Mouse (Mus musculus): ENCODE measurements around the gene Atp1b2. TPM values are rescaled to one million over a fixed set of nuclear protein-coding genes. Genes with fewer than 3 reads are reported as not detected.

Atp1b2 gene
- total and polyA plus RNA-seq, 3 experiments = 0.09 TPM; not detected in 2

DNA sequence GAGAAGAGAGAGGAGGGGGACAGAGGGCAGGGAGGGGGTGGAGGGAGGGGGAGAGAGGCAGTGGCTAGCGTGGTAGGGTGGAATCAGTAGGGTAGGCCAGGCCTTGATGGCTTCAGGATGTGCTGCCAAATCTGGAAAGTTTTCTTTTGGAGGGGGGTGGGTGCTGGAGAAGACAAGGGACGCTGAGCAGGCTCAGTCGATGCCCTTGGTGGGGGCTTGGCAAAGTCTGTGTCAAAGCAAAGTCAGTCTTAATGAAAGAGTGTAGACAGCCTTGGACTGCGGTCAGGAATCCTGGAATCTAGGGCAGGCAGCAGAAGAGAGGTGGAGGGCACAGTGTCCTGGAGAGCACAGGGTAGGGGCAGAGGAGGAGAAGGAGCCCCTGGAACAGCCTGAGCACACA is 5.2 kb upstream of the Atp1b2 start:
- dilution Hi-C loops (cut with MboI; ENCODE audit: extremely low pct_ligation_motif_present, extremely low pct_unique_long_range_greater_than_20kb, low sequenced_read_pairs) (no loop called here), in situ Hi-C loops (cut with MboI; ENCODE audit: low pct_ligation_motif_present, low pct_unique_long_range_greater_than_20kb, low sequenced_read_pairs) (no loop called here)
- peaks cover 3 to 15% of the 10 kb centered on the region in 2 experiments for H3K4me1 ChIP-seq (ENCODE audit: control insufficient read depth in 1 of 2, insufficient read depth in 2 of 2)
- TF ChIP-seq MAFK (IDR thresholded peaks at IDR 0.05; ENCODE audit: insufficient replicate concordance, low read length) (no peak), EP300 (IDR thresholded peaks at IDR 0.05; ENCODE audit: low read length) (no peak), ZKSCAN1 (IDR thresholded peaks at IDR 0.05; ENCODE audit: borderline replicate concordance, low read depth, low read length) (no peak), CHD1 (IDR thresholded peaks at IDR 0.05; ENCODE audit: low read depth, low read length) (no peak)
- H3K4me3 ChIP-seq (replicated peaks in 1 of 3; ENCODE audit: low read depth in 2 of 3, low read length in 2 of 3, poor library complexity in 1 of 3) = no peak overlapping the region
- no peaks in the 10 kb centered on the region for H3K79me2 ChIP-seq (replicated peaks; ENCODE audit: control insufficient read depth, extremely low read depth, insufficient read depth, poor library complexity, severe bottlenecking)
- H3K27ac ChIP-seq (ENCODE audit: insufficient read depth, low read depth) = no peak overlapping the region
- no peaks in the 10 kb centered on the region for H3K36me3 ChIP-seq (replicated peaks in 1 of 2; ENCODE audit: control insufficient read depth in 1 of 2, insufficient read depth in 1 of 2, low read length in 1 of 2)
- peaks cover 80% of the 10 kb centered on the region for H3K27me3 ChIP-seq (replicated peaks)
- no peaks in the 10 kb centered on the region for H3K9me3 ChIP-seq (replicated peaks; ENCODE audit: low read length)
- no peak overlapping the region for H3K9ac ChIP-seq (ENCODE audit: insufficient read depth, low read depth)
- no peak for DNase-seq (ENCODE audit: extremely low read depth)
- no peak overlapping the region for H3K4me2 ChIP-seq (ENCODE audit: insufficient read depth, low read depth, poor library complexity, severe bottlenecking)

DNA sequence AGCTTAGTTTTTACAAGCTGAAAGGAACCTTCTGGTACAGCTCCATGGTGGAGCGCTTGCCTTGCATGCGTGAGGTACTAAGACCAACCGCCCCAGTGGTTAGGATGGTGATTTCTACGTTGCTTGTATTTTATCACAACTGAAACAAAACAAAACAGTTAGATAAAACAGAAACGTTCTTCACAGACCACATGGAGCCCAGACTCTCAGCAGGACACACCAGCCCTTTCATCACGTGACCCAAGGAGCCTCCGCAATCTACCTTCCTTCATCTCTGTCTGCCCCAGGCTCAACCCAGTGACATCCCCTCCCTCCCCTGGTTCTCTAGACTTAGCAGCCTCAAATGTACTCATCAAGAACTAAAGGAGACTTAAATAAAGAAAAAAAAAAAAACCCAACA is 3.7 kb upstream of the Atp1b2 start:
- H3K27me3 ChIP-seq (replicated peaks) = peaks cover 79% of the 10 kb centered on the region
- no peak for DNase-seq (ENCODE audit: extremely low read depth)
- no peak overlapping the region for H3K4me2 ChIP-seq (ENCODE audit: insufficient read depth, low read depth, poor library complexity, severe bottlenecking)
- no peak overlapping the region for H3K9ac ChIP-seq (ENCODE audit: insufficient read depth, low read depth)
- H3K79me2 ChIP-seq (replicated peaks; ENCODE audit: control insufficient read depth, extremely low read depth, insufficient read depth, poor library complexity, severe bottlenecking) = no peaks in the 10 kb centered on the region
- no peaks in the 10 kb centered on the region for H3K9me3 ChIP-seq (replicated peaks; ENCODE audit: low read length)
- H3K36me3 ChIP-seq (replicated peaks in 1 of 2; ENCODE audit: control insufficient read depth in 1 of 2, insufficient read depth in 1 of 2, low read length in 1 of 2) = no peaks in the 10 kb centered on the region
- no peak overlapping the region for H3K4me3 ChIP-seq (replicated peaks in 1 of 3; ENCODE audit: low read depth in 2 of 3, low read length in 2 of 3, poor library complexity in 1 of 3)
- in situ Hi-C loops (cut with MboI; ENCODE audit: low pct_ligation_motif_present, low pct_unique_long_range_greater_than_20kb, low sequenced_read_pairs) = no loop called here
- TF ChIP-seq USF1 (IDR thresholded peaks at IDR 0.05; ENCODE audit: low read depth, low read length) = peak; percentile 35
- peak; percentile 41 for TF ChIP-seq USF2 (conservative IDR thresholded peaks at IDR 0.05; ENCODE audit: low read depth, low read length)
- TF ChIP-seq IRF4 (IDR thresholded peaks at IDR 0.05; ENCODE audit: low read depth, low read length) = no peak
- no peak overlapping the region for H3K27ac ChIP-seq (ENCODE audit: insufficient read depth, low read depth)
- H3K4me1 ChIP-seq (ENCODE audit: control insufficient read depth in 1 of 2, insufficient read depth in 2 of 2) = peaks cover 9 to 19% of the 10 kb centered on the region in 2 experiments
- dilution Hi-C loops (cut with MboI; ENCODE audit: extremely low pct_ligation_motif_present, extremely low pct_unique_long_range_greater_than_20kb, low sequenced_read_pairs) = no loop called here

DNA sequence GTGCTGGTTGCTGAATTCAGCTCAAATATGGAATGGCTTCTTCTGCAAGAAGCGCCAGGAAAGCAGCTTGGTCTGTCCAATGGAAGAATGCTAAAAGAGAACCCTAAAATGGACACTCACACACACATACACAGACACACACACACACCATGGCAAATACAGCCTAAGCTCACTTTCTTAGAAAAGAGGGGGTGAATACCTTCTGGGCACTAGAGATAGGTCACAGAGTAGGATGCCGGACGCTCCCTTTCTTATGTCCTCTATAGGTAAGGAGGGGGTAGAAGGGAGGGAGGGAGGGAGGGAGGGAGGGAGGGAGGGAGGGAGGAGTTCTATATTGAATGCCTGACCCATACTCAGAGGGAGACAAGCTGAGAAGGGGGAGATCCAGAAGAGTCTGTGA is 2.8 kb upstream of the Atp1b2 start:
- H3K9ac ChIP-seq (ENCODE audit: insufficient read depth, low read depth) = no peak overlapping the region
- H3K9me3 ChIP-seq (replicated peaks; ENCODE audit: low read length) = no peaks in the 10 kb centered on the region
- DNase-seq (ENCODE audit: extremely low read depth) = no peak
- H3K79me2 ChIP-seq (replicated peaks; ENCODE audit: control insufficient read depth, extremely low read depth, insufficient read depth, poor library complexity, severe bottlenecking) = no peaks in the 10 kb centered on the region
- H3K27ac ChIP-seq (ENCODE audit: insufficient read depth, low read depth) = no peak overlapping the region
- dilution Hi-C loops (cut with MboI; ENCODE audit: extremely low pct_ligation_motif_present, extremely low pct_unique_long_range_greater_than_20kb, low sequenced_read_pairs) (no loop called here), in situ Hi-C loops (cut with MboI; ENCODE audit: low pct_ligation_motif_present, low pct_unique_long_range_greater_than_20kb, low sequenced_read_pairs) (no loop called here)
- no peak overlapping the region for H3K4me3 ChIP-seq (replicated peaks in 1 of 3; ENCODE audit: low read depth in 2 of 3, low read length in 2 of 3, poor library complexity in 1 of 3)
- H3K4me2 ChIP-seq (ENCODE audit: insufficient read depth, low read depth, poor library complexity, severe bottlenecking) = no peak overlapping the region
- H3K36me3 ChIP-seq (replicated peaks in 1 of 2; ENCODE audit: control insufficient read depth in 1 of 2, insufficient read depth in 1 of 2, low read length in 1 of 2) = no peaks in the 10 kb centered on the region
- TF ChIP-seq JUN (IDR thresholded peaks at IDR 0.05; ENCODE audit: insufficient read depth, low read depth, low read length) (no peak), ZMIZ1 (IDR thresholded peaks at IDR 0.05; ENCODE audit: low read depth, low read length) (no peak), BHLHE40 (IDR thresholded peaks at IDR 0.05; ENCODE audit: low read depth, low read length) (no peak), E2F4 (IDR thresholded peaks at IDR 0.05; ENCODE audit: insufficient replicate concordance, low read depth, low read length) (no peak), MAX (IDR thresholded peaks at IDR 0.05; ENCODE audit: low read length) (no peak), IRF4 (IDR thresholded peaks at IDR 0.05; ENCODE audit: low read depth, low read length) (no peak), ZNF384 (IDR thresholded peaks at IDR 0.05; ENCODE audit: low read depth, low read length) (no peak)
- H3K27me3 ChIP-seq (replicated peaks) = peaks cover 84% of the 10 kb centered on the region
- peaks cover 9 to 12% of the 10 kb centered on the region in 2 experiments for H3K4me1 ChIP-seq (ENCODE audit: control insufficient read depth in 1 of 2, insufficient read depth in 2 of 2)

Measured in CH12.LX (cell line).